1 mouse cellular context compared by ENCODE assay signal in the genomic region with DNA sequence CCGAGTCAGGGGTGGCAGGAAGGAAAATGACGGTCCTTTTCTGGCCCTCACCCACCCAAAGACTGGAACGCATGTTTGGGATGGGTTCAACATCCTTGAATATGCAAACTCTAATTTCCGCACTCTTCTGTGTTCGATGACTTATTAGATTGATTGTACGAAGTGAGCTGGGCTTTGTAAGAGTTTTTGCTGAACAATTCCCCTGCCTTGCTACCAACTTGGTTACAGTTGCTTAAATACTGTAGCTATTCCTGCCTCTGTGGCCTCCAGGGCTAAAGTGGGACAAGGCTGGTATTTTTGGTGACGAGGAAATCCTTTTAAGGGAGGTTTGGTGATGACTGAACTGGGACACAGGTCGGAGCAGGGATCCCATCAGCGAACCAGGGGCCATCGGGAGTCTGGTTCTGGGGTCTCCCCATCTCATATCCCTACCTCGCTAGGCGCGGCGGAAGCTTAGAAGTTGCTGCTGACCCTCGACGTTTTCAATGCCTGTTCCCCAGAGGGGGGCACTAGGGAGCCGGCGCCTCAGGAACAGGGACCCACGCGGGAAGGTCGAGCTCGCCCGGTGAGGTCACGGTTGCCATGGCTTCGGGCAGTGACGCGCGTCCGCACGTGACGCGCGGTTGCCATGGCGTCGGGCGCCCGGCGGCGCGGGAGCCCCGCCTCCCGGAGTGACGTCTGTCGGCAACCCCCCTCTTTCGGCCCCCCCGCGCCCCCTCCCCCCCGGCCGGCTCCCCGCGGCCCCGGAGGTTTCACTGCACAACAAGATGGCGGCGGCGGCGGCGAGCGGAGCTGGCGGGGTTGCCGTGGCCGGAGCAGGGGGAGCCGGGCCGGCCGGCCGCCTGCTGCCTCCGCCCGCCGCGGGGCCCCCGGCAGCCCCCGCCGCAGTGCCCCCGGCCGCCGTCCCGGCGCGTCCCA.
TF ChIP-seq lines count a peak whose summit lies in the region.

A gene (minus strand): TSS at position 600 of the 918 bp plus-strand sequence.
A gene (plus strand): TSS at position 730 of the 918 bp plus-strand sequence.

TF ChIP-seq in CH12.LX, 34 proteins besides CTCF, POLR2A, EP300 and RAD21 (continued from another document):
- no peak; the same call in 1 of the 2 replicates for TF ChIP-seq HCFC1 (IDR thresholded peaks at IDR 0.05; ENCODE audit: low read depth, low read length)
- no peak for TF ChIP-seq ZNF384 (IDR thresholded peaks at IDR 0.05; ENCODE audit: low read depth, low read length)
- peak; percentile 71 for TF ChIP-seq ETS1 (conservative IDR thresholded peaks at IDR 0.05; ENCODE audit: low read depth, low read length)
- peak; percentile 49 for TF ChIP-seq MEF2A (IDR thresholded peaks at IDR 0.05; ENCODE audit: borderline replicate concordance, low read depth, low read length)
- TF ChIP-seq E2F4 (IDR thresholded peaks at IDR 0.05; ENCODE audit: insufficient replicate concordance, low read depth, low read length): no peak
- peak; percentile 22; the same call in 1 of the 2 replicates for TF ChIP-seq NELFE (IDR thresholded peaks at IDR 0.05; ENCODE audit: low read depth, low read length)
- TF ChIP-seq SMC3 (IDR thresholded peaks at IDR 0.05; ENCODE audit: low read depth, low read length): peak; percentile 83
- no peak for TF ChIP-seq CHD2 (IDR thresholded peaks at IDR 0.05; ENCODE audit: low read length)
- TF ChIP-seq ZKSCAN1 (IDR thresholded peaks at IDR 0.05; ENCODE audit: borderline replicate concordance, low read depth, low read length): no peak
- peak; percentile 87 for TF ChIP-seq USF2 (conservative IDR thresholded peaks at IDR 0.05; ENCODE audit: low read depth, low read length)
- TF ChIP-seq ZC3H11A (IDR thresholded peaks at IDR 0.05; ENCODE audit: low read depth, low read length): no peak
- 0 out of 2 replicates have a peak, but pooled peaks have one; percentile 16 for TF ChIP-seq CHD1 (IDR thresholded peaks at IDR 0.05; ENCODE audit: low read depth, low read length)
- TF ChIP-seq TCF12 (IDR thresholded peaks at IDR 0.05; ENCODE audit: low read depth, low read length): peak; percentile 55; the same call in 1 of the 2 replicates
- no peak for TF ChIP-seq UBTF (IDR thresholded peaks at IDR 0.05; ENCODE audit: low read depth, low read length)
- TF ChIP-seq TBP (conservative IDR thresholded peaks at IDR 0.05; ENCODE audit: low read depth, low read length): peak; percentile 32; the same call in 1 of the 2 replicates
- no peak for TF ChIP-seq MAFK (IDR thresholded peaks at IDR 0.05; ENCODE audit: insufficient replicate concordance, low read length)
- TF ChIP-seq MAX (IDR thresholded peaks at IDR 0.05; ENCODE audit: low read length): peak; percentile 74
- TF ChIP-seq KAT2A (IDR thresholded peaks at IDR 0.05; ENCODE audit: insufficient replicate concordance, low read length): no peak
- no peak for TF ChIP-seq RCOR1 (conservative IDR thresholded peaks at IDR 0.05; ENCODE audit: low read depth, low read length)
- TF ChIP-seq SIN3A (IDR thresholded peaks at IDR 0.05; ENCODE audit: low read length): peak; percentile 93
- TF ChIP-seq JUN (IDR thresholded peaks at IDR 0.05; ENCODE audit: insufficient read depth, low read depth, low read length): 0 out of 2 replicates have a peak, but pooled peaks have one; percentile 4
- TF ChIP-seq POLR2AphosphoS2 (IDR thresholded peaks at IDR 0.05; ENCODE audit: low read depth, low read length): no peak
- peak; percentile 49; the same call in 1 of the 2 replicates for TF ChIP-seq ELF1 (IDR thresholded peaks at IDR 0.05; ENCODE audit: low read depth, low read length)
- TF ChIP-seq BHLHE40 (IDR thresholded peaks at IDR 0.05; ENCODE audit: low read depth, low read length): peak; percentile 98
- no peak for TF ChIP-seq ZMIZ1 (IDR thresholded peaks at IDR 0.05; ENCODE audit: low read depth, low read length)
- TF ChIP-seq MYC (IDR thresholded peaks at IDR 0.05; ENCODE audit: low read depth, low read length): peak; percentile 59; the same call in 1 of the 2 replicates
- TF ChIP-seq MXI1 (IDR thresholded peaks at IDR 0.05; ENCODE audit: low read depth, low read length): peak; percentile 100
